Mouse (Mus musculus): ENCODE data around the gene Rps6ka5.

DNA sequence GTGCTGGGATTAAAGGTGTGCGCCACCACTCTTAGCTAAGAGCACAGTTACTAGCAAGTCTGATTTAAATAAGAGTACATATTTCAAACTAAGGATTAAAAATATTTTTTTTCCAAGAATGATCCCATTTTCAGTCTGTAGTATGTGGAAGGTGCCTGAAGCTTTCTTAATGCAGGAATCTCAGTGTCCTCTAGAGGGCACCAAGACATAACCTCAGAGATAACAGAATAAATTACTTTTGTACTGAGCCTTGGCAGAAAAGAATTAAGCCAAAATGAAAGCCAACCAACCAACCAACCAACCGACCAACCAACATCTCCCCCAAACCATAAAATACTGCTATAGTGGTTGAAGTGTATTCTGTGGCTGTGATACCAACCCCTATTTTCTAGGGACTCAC, 148.5 kb downstream of the Rps6ka5 start:
- TF ChIP-seq CTCF (IDR thresholded peaks at IDR 0.05 in 2 of 3, conservative IDR thresholded peaks at IDR 0.05 in 1 of 3; ENCODE audit: control insufficient read depth in 1 of 3, insufficient read depth in 1 of 3, low read depth in 2 of 3, low read length in 3 of 3, poor library complexity in 1 of 3, severe bottlenecking in 1 of 3) (peak in 2 of 3 experiments; percentile 62 to 94; a peak in 4 of 6 replicates), USF2 (IDR thresholded peaks at IDR 0.05; ENCODE audit: borderline replicate concordance in 1 of 2, insufficient read depth in 1 of 2, low read depth in 1 of 2, low read length in 2 of 2) (no peak), E2F4 (IDR thresholded peaks at IDR 0.05; ENCODE audit: borderline replicate concordance, low read depth, low read length) (no peak), TCF12 (IDR thresholded peaks at IDR 0.05; ENCODE audit: low read depth, low read length) (no peak), GATA1 (IDR thresholded peaks at IDR 0.05; ENCODE audit: low read depth, low read length) (peak; percentile 66), KAT2A (conservative IDR thresholded peaks at IDR 0.05; ENCODE audit: low read depth, low read length) (no peak), CHD1 (IDR thresholded peaks at IDR 0.05; ENCODE audit: low read depth, low read length) (no peak), NELFE (IDR thresholded peaks at IDR 0.05; ENCODE audit: low read depth, low read length) (no peak), POLR2AphosphoS2 (IDR thresholded peaks at IDR 0.05; ENCODE audit: low read length) (no peak), ZKSCAN1 (IDR thresholded peaks at IDR 0.05; ENCODE audit: low read depth, low read length) (no peak), POLR2A (IDR thresholded peaks at IDR 0.05; ENCODE audit: control insufficient read depth in 1 of 2, insufficient read depth in 1 of 2, low read depth in 1 of 2, low read length in 2 of 2, poor library complexity in 1 of 2) (no peak), TBP (IDR thresholded peaks at IDR 0.05; ENCODE audit: low read depth, low read length) (0 out of 2 replicates have a peak, but pooled peaks have one; percentile 22)

Measured in MEL (cell line).